Comparison of ENCODE assay signal across 8 mouse cellular contexts in the genomic region with DNA sequence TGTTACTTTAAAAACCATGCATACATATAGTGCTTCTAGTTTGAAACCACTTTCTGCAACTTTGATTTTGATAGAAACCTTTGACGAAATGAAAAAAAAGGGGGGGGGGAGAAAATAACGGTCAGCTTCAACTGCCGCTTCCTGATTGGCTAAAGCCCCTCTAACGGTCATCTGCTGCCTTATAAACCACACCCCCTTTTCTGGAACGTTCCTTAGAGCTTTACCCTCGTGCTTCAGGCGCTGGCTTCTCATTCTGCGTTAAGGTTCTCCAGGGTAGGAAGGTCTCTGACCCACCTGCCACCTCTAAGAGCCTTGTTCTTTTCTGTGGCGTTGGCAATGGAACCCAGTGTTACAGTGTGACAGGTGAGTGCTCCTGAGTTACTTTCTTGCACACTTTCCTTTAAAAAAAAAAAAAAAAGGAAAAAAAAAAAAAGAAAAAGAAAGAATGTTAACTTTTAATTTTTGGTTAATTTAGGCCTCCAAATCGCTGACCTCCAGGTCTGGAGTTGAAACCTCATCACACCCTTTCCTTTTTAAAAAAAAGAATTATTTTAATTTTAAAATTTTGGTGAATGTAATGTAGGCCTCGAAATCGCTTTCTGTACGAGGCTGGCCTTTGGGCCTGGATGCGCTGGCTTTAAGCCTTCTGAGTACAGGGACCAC. TPM values are rescaled to one million over a fixed set of nuclear protein-coding genes. Genes with fewer than 3 reads are reported as not detected.
A peak's percentile ranks its signal among the peaks of the same experiment; 100 is the strongest.
DNase-seq lines count a peak whose midpoint lies in the region; ATAC-seq lines count a peak whose summit lies in the region.

Setx (plus strand) TSS at position 275 of the 663 bp plus-strand sequence.

- no peak for ATAC-seq in neural tube, embryonic 11.5 days (ENCODE audit: insufficient read depth, low FRiP score, low TSS enrichment)
- no peak for ATAC-seq in liver, embryonic 15.5 days (ENCODE audit: insufficient read depth)
- ATAC-seq in stomach, embryonic 14.5 days (ENCODE audit: insufficient number of reproducible peaks, insufficient read depth, low FRiP score, low read depth): no peak

- intact Hi-C loops in gastrocnemius, postnatal 14 days (cut with DNase I; ENCODE audit: low total_unique reads): no loop called here

- 70% methylated on average over 14 of the region's 14 CpGs for WGBS in neural tube, embryonic 11.5 days
- WGBS in liver, embryonic 15.5 days (ENCODE audit: insufficient replicate concordance): 62% methylated on average over 14 of the region's 14 CpGs
- WGBS in stomach, embryonic 14.5 days: 63% methylated on average over 14 of the region's 14 CpGs

- DNase-seq in neural tube, embryonic 11.5 days (ENCODE audit: low spot score): no peak
- DNase-seq in neural tube, embryonic 10.5 days (ENCODE audit: extremely low spot score, low spot score): no peak
- DNase-seq in cerebellum, adult 9-10 months: peak; percentile 45
- DNase-seq in gastrocnemius, postnatal 14 days: no peak
- DNase-seq in induced T-regulatory cell, adult 2 months (ENCODE audit: low read depth): peak; percentile 37
- DNase-seq in spleen, adult 18-20 months: no peak

- no peaks in the 10 kb centered on the region for H3K9me3 ChIP-seq in neural tube, embryonic 11.5 days (ENCODE audit: control insufficient read depth, low read length)
- no peaks in the 10 kb centered on the region for H3K9me3 ChIP-seq in liver, embryonic 15.5 days (replicated peaks)
- no peaks in the 10 kb centered on the region for H3K9me3 ChIP-seq in stomach, embryonic 14.5 days (ENCODE audit: control insufficient read depth, low read depth, low read length)

- H3K9ac ChIP-seq in neural tube, embryonic 11.5 days (ENCODE audit: low read length): peak within 1 kb of the TSS; percentile 83
- peak within 1 kb of the TSS; percentile 86 for H3K9ac ChIP-seq in liver, embryonic 15.5 days
- peak within 1 kb of the TSS; percentile 76 for H3K9ac ChIP-seq in stomach, embryonic 14.5 days (replicated peaks; ENCODE audit: low read depth, low read length)

- H3K27ac ChIP-seq in neural tube, embryonic 11.5 days (ENCODE audit: low read depth, low read length): peak within 1 kb of the TSS; percentile 94
- peak within 1 kb of the TSS; percentile 95 for H3K27ac ChIP-seq in liver, embryonic 15.5 days (replicated peaks)
- peak within 1 kb of the TSS; percentile 90 for H3K27ac ChIP-seq in stomach, embryonic 14.5 days (ENCODE audit: low read length)

- no peaks in the 10 kb centered on the region for H3K27me3 ChIP-seq in neural tube, embryonic 11.5 days (ENCODE audit: control insufficient read depth, insufficient read depth, low read length)
- no peaks in the 10 kb centered on the region for H3K27me3 ChIP-seq in liver, embryonic 15.5 days
- no peaks in the 10 kb centered on the region for H3K27me3 ChIP-seq in stomach, embryonic 14.5 days (ENCODE audit: control insufficient read depth, insufficient read depth, low read length)

- H3K4me3 ChIP-seq in neural tube, embryonic 11.5 days (ENCODE audit: low read depth, low read length): peak within 1 kb of the TSS; percentile 69
- peak within 1 kb of the TSS; percentile 91 for H3K4me3 ChIP-seq in liver, embryonic 15.5 days (replicated peaks)
- peak within 1 kb of the TSS; percentile 78 for H3K4me3 ChIP-seq in stomach, embryonic 14.5 days (ENCODE audit: low read depth, low read length)

- no peaks in the 10 kb centered on the region for H3K36me3 ChIP-seq in neural tube, embryonic 11.5 days (ENCODE audit: control insufficient read depth, insufficient read depth, low read length)
- peaks cover 8% of the 10 kb centered on the region; the same call in 1 of the 2 replicates for H3K36me3 ChIP-seq in liver, embryonic 15.5 days (replicated peaks)
- peaks cover 5% of the 10 kb centered on the region; the same call in 1 of the 2 replicates for H3K36me3 ChIP-seq in stomach, embryonic 14.5 days (ENCODE audit: control insufficient read depth, insufficient read depth, low read length)

- H3K4me1 ChIP-seq in neural tube, embryonic 11.5 days (ENCODE audit: control insufficient read depth, insufficient read depth, low read length): peaks cover 9% of the 10 kb centered on the region
- H3K4me1 ChIP-seq in liver, embryonic 15.5 days (replicated peaks): peaks cover 20% of the 10 kb centered on the region
- peaks cover 7% of the 10 kb centered on the region; the same call in 1 of the 2 replicates for H3K4me1 ChIP-seq in stomach, embryonic 14.5 days (ENCODE audit: control insufficient read depth, insufficient read depth, low read length)

- peak within 1 kb of the TSS; percentile 83 for H3K4me2 ChIP-seq in neural tube, embryonic 11.5 days (ENCODE audit: low read depth)
- H3K4me2 ChIP-seq in liver, embryonic 15.5 days: peak within 1 kb of the TSS; percentile 86
- peak within 1 kb of the TSS; percentile 75 for H3K4me2 ChIP-seq in stomach, embryonic 14.5 days (replicated peaks; ENCODE audit: low read depth, low read length)

RNA-seq across cellular contexts. Expression of gene Setx, which starts in this region (rescaled TPM):
- polyA plus RNA-seq in neural tube, embryonic 11.5 days (2014; fragmentation: Nextera tagmentation; extraction: Ambion mirVana): 12.6 and 14.3 TPM in 2 replicates
- total RNA-seq in gastrocnemius, postnatal 14 days (2021): 10 to 100 TPM; 19.2 to 24.1 TPM
- 3.3 and 3.6 TPM in 2 replicates for polyA plus RNA-seq in liver, embryonic 15.5 days (2015; fragmentation: Nextera tagmentation; extraction: Ambion mirVana)
- polyA plus RNA-seq in stomach, embryonic 14.5 days (2014; fragmentation: Nextera tagmentation; extraction: Ambion mirVana): 18.3 and 21.7 TPM in 2 replicates

Comparison
In these comparisons a context has a peak if more than half of its experiments do, and no peak if none do; other contexts are left out.
1. DNase-seq: peak in cerebellum, adult 9-10 months (single experiment) and induced T-regulatory cell, adult 2 months (single experiment); none in neural tube, embryonic 11.5 days (single experiment), neural tube, embryonic 10.5 days (single experiment), gastrocnemius, postnatal 14 days (single experiment) and spleen, adult 18-20 months (0 of 2).
2. Peak in every context shown above with its lines, with median percentiles within 50 percentile points of each other: H3K27ac ChIP-seq, H3K4me2 ChIP-seq, H3K4me3 ChIP-seq and H3K9ac ChIP-seq.